Mouse (Mus musculus) testis, adult 2 months (tissue): ENCODE measurements at regions not wholly inside any gene's neighbourhood (a gene's known extent, or its start where the extent isn't known, plus 50 kb on each side); places are given as distances from the start of the nearest gene placed in this dataset.

Experiments used
- H3K27ac ChIP-seq: fragments of 200-500 bp; 2 replicates; pipeline ENCODE4 v1.5.1; 2012; ENCODE audit warnings: low read depth, low read length; ENCODE audit not compliant: control insufficient read depth, insufficient read depth
- H3K27me3 ChIP-seq: fragments of 200-500 bp; 2 replicates; pipeline ENCODE4 v1.6.1; 2012; ENCODE audit warnings: mild to moderate bottlenecking, low read length, moderate library complexity; ENCODE audit not compliant: control insufficient read depth, insufficient read depth
- H3K36me3 ChIP-seq: fragments of 200-500 bp; 2 replicates; pipeline ENCODE4 v1.6.1; 2012; ENCODE audit warnings: mild to moderate bottlenecking, low read length; ENCODE audit not compliant: control insufficient read depth, insufficient read depth
- H3K4me1 ChIP-seq: fragments of 200-500 bp; 2 replicates; pipeline ENCODE4 v1.6.1; 2012; ENCODE audit warnings: low read length; ENCODE audit not compliant: control insufficient read depth, insufficient read depth
- H3K4me3 ChIP-seq: fragments of 200-500 bp; 2 replicates; pipeline ENCODE4 v1.5.1; 2012; ENCODE audit warnings: low read depth, mild to moderate bottlenecking, low read length, moderate library complexity, mixed read lengths; ENCODE audit not compliant: control insufficient read depth
- CTCF ChIP-seq: fragments of 200-500 bp; IDR thresholded peaks from 2 replicates; pipeline ENCODE4 v1.5.1; 2012; ENCODE audit warnings: low read depth, mild to moderate bottlenecking, inconsistent platforms, low read length, moderate library complexity; ENCODE audit not compliant: control insufficient read depth, insufficient read depth, insufficient replicate concordance
- POLR2A ChIP-seq: fragments of 200-500 bp; IDR thresholded peaks from 2 replicates; pipeline ENCODE4 v1.6.1; 2012; ENCODE audit warnings: low read depth, mild to moderate bottlenecking, inconsistent platforms, low read length, moderate library complexity; ENCODE audit not compliant: control insufficient read depth

- H3K27ac ChIP-seq, result no peak overlapping the region
Measured at GRCm38 (mm10) chr3:34569998-34570397, 80.2 kb upstream of the Sox2 start.

GRCm38 (mm10) chr3:34568086-34568650, 82.0 kb upstream of the Sox2 start:
- H3K27ac ChIP-seq, result no peak overlapping the region

More at GRCm38 (mm10) chr3:34569998-34570397, 80.2 kb upstream of the Sox2 start:
- H3K27me3 ChIP-seq, result no peaks in the 10 kb centered on the region
- H3K36me3 ChIP-seq, result no peaks in the 10 kb centered on the region
- TF ChIP-seq POLR2A (no peak), CTCF (no peak)
- H3K4me3 ChIP-seq, result no peak overlapping the region
- no peaks in the 10 kb centered on the region for H3K4me1 ChIP-seq

GRCm38 (mm10) chr3:34565386-34565785, 84.8 kb upstream of the Sox2 start:
- H3K4me1 ChIP-seq, result no peaks in the 10 kb centered on the region
- no peak overlapping the region for H3K4me3 ChIP-seq
- no peaks in the 10 kb centered on the region for H3K27me3 ChIP-seq
- no peaks in the 10 kb centered on the region for H3K36me3 ChIP-seq
- no peak overlapping the region for H3K27ac ChIP-seq
- TF ChIP-seq POLR2A (no peak), CTCF (no peak)

More at GRCm38 (mm10) chr3:34568086-34568650, 82.0 kb upstream of the Sox2 start:
- H3K27me3 ChIP-seq, result no peaks in the 10 kb centered on the region
- no peaks in the 10 kb centered on the region for H3K4me1 ChIP-seq
- no peaks in the 10 kb centered on the region for H3K36me3 ChIP-seq
- TF ChIP-seq POLR2A (no peak), CTCF (no peak)
- no peak overlapping the region for H3K4me3 ChIP-seq

GRCm38 (mm10) chr3:34562893-34563292, 87.3 kb upstream of the Sox2 start:
- Histone ChIP-seq H3K27ac (no peak overlapping the region), H3K4me3 (no peak overlapping the region), H3K36me3 (no peaks in the 10 kb centered on the region), H3K4me1 (no peaks in the 10 kb centered on the region), H3K27me3 (no peaks in the 10 kb centered on the region)
- TF ChIP-seq CTCF (no peak), POLR2A (no peak)

- Histone ChIP-seq H3K27ac (no peak overlapping the region), H3K36me3 (no peaks in the 10 kb centered on the region), H3K4me3 (no peak overlapping the region), H3K27me3 (no peaks in the 10 kb centered on the region), H3K4me1 (no peaks in the 10 kb centered on the region)
- TF ChIP-seq CTCF (no peak), POLR2A (no peak)
Measured at GRCm38 (mm10) chr3:34561709-34562108, 88.5 kb upstream of the Sox2 start.

- Histone ChIP-seq H3K27me3 (no peaks in the 10 kb centered on the region), H3K4me1 (no peaks in the 10 kb centered on the region), H3K36me3 (no peaks in the 10 kb centered on the region), H3K27ac (no peak overlapping the region), H3K4me3 (no peak overlapping the region)
- no peak for TF ChIP-seq POLR2A
- no peak for TF ChIP-seq CTCF
Measured at GRCm38 (mm10) chr3:34559841-34560703, 90.1 kb upstream of the Sox2 start.

GRCm38 (mm10) chr3:34558821-34559520, 91.2 kb upstream of the Sox2 start:
- H3K4me1 ChIP-seq, result no peaks in the 10 kb centered on the region
- H3K27me3 ChIP-seq, result no peaks in the 10 kb centered on the region
- H3K36me3 ChIP-seq, result no peaks in the 10 kb centered on the region
- H3K27ac ChIP-seq, result no peak overlapping the region
- TF ChIP-seq CTCF (no peak), POLR2A (no peak)
- no peak overlapping the region for H3K4me3 ChIP-seq
